Mouse (Mus musculus): Measurements from ENCODE around the gene Fan1. TPM values are rescaled to one million over a fixed set of nuclear protein-coding genes. Genes with fewer than 3 reads are reported as not detected.

Gene Fan1
- total RNA-seq, 1 experiment, result 7.3 TPM

GRCm38 (mm10) chr7:64392819-64393151, 18.9 kb upstream of the Fan1 start:
- in situ Hi-C loops (cut with MboI; ENCODE audit: low sequenced_read_pairs in 2 of 2, unreplicated experiment in 2 of 2), result no loop called here
- H3K4me1 ChIP-seq (ENCODE audit: control insufficient read depth in 2 of 2, insufficient read depth in 2 of 2, low read length in 2 of 2, poor library complexity in 1 of 2), result 0 out of 4 replicates have a peak, but pooled peaks cover 0 to 2% of the 10 kb centered on the region in 2 experiments

GRCm38 (mm10) chr7:64392122-64392818, 18.4 kb upstream of the Fan1 start, which contains the start of the genes Mphosph10 and Mcee:
Gene Mphosph10, minus strand, starts transcription at chr7:64392268.
Gene Mcee, plus strand, starts transcription at chr7:64392607.
- H3K9ac ChIP-seq (ENCODE audit: insufficient read depth, low read depth, low read length, poor library complexity, severe bottlenecking), result peak within 1 kb of the TSS; percentile 91
- peak within 1 kb of the TSS; percentile 68 to 86 for H3K4me3 ChIP-seq (ENCODE audit: insufficient read depth in 1 of 2, low read depth in 1 of 2, low read length in 2 of 2, poor library complexity in 1 of 2, severe bottlenecking in 1 of 2)
- 0 out of 4 replicates have a peak, but pooled peaks cover 0 to 2% of the 10 kb centered on the region in 2 experiments for H3K4me1 ChIP-seq (ENCODE audit: control insufficient read depth in 2 of 2, insufficient read depth in 2 of 2, low read length in 2 of 2, poor library complexity in 1 of 2)
- H3K9me3 ChIP-seq (ENCODE audit: control insufficient read depth, insufficient read depth, low read depth, low read length), result no peaks in the 10 kb centered on the region
- H3K27ac ChIP-seq (ENCODE audit: insufficient read depth, low read depth, low read length, poor library complexity, severe bottlenecking), result no peak within 1 kb of the TSS
- peaks cover 7% of the 10 kb centered on the region; the same call in 1 of the 2 replicates for H3K36me3 ChIP-seq (ENCODE audit: control insufficient read depth, insufficient read depth, low read length, poor library complexity, severe bottlenecking)
- peak; percentile 95 for DNase-seq (ENCODE audit: low read depth, low spot score)
- TF ChIP-seq ZC3H11A (IDR thresholded peaks at IDR 0.05; ENCODE audit: borderline replicate concordance, low read depth, low read length), result no peak
- TF ChIP-seq MAFK (IDR thresholded peaks at IDR 0.05; ENCODE audit: insufficient read depth, low read depth, low read length), result no peak
- no peak for TF ChIP-seq ZNF384 (IDR thresholded peaks at IDR 0.05; ENCODE audit: low read depth, low read length)
- peak; percentile 85 for TF ChIP-seq HCFC1 (IDR thresholded peaks at IDR 0.05; ENCODE audit: borderline replicate concordance, insufficient read depth, low read length)
- TF ChIP-seq CHD2 (IDR thresholded peaks at IDR 0.05; ENCODE audit: low read depth, low read length), result peak; percentile 42; the same call in 1 of the 2 replicates
- in situ Hi-C loops (cut with MboI; ENCODE audit: low sequenced_read_pairs in 2 of 2, unreplicated experiment in 2 of 2), result no loop called here

More at GRCm38 (mm10) chr7:64392819-64393151, 18.9 kb upstream of the Fan1 start:
- Histone ChIP-seq H3K4me3 (ENCODE audit: insufficient read depth in 1 of 2, low read depth in 1 of 2, low read length in 2 of 2, poor library complexity in 1 of 2, severe bottlenecking in 1 of 2) (peak overlapping the region; percentile 68 to 86), H3K9ac (ENCODE audit: insufficient read depth, low read depth, low read length, poor library complexity, severe bottlenecking) (peak overlapping the region; percentile 84), H3K9me3 (ENCODE audit: control insufficient read depth, insufficient read depth, low read depth, low read length) (no peaks in the 10 kb centered on the region), H3K36me3 (ENCODE audit: control insufficient read depth, insufficient read depth, low read length, poor library complexity, severe bottlenecking) (peaks cover 7% of the 10 kb centered on the region; the same call in 1 of the 2 replicates), H3K27ac (ENCODE audit: insufficient read depth, low read depth, low read length, poor library complexity, severe bottlenecking) (no peak overlapping the region)
- DNase-seq (ENCODE audit: low read depth, low spot score), result no peak
- TF ChIP-seq ZNF384 (IDR thresholded peaks at IDR 0.05; ENCODE audit: low read depth, low read length) (no peak), ZC3H11A (IDR thresholded peaks at IDR 0.05; ENCODE audit: borderline replicate concordance, low read depth, low read length) (no peak), CHD2 (IDR thresholded peaks at IDR 0.05; ENCODE audit: low read depth, low read length) (no peak), MAFK (IDR thresholded peaks at IDR 0.05; ENCODE audit: insufficient read depth, low read depth, low read length) (no peak)

GRCm38 (mm10) chr7:64391479-64391878, 17.6 kb upstream of the Fan1 start:
- H3K36me3 ChIP-seq (ENCODE audit: control insufficient read depth, insufficient read depth, low read length, poor library complexity, severe bottlenecking), result peaks cover 7% of the 10 kb centered on the region; the same call in 1 of the 2 replicates
- H3K4me1 ChIP-seq (ENCODE audit: control insufficient read depth in 2 of 2, insufficient read depth in 2 of 2, low read length in 2 of 2, poor library complexity in 1 of 2), result 0 out of 4 replicates have a peak, but pooled peaks cover 0 to 2% of the 10 kb centered on the region in 2 experiments
- peak overlapping the region; percentile 68 to 86 for H3K4me3 ChIP-seq (ENCODE audit: insufficient read depth in 1 of 2, low read depth in 1 of 2, low read length in 2 of 2, poor library complexity in 1 of 2, severe bottlenecking in 1 of 2)
- no peak overlapping the region for H3K27ac ChIP-seq (ENCODE audit: insufficient read depth, low read depth, low read length, poor library complexity, severe bottlenecking)
- peak overlapping the region; percentile 91 for H3K9ac ChIP-seq (ENCODE audit: insufficient read depth, low read depth, low read length, poor library complexity, severe bottlenecking)
- H3K9me3 ChIP-seq (ENCODE audit: control insufficient read depth, insufficient read depth, low read depth, low read length), result no peaks in the 10 kb centered on the region
- in situ Hi-C loops (cut with MboI; ENCODE audit: low sequenced_read_pairs in 2 of 2, unreplicated experiment in 2 of 2), result no loop called here
- TF ChIP-seq ZNF384 (IDR thresholded peaks at IDR 0.05; ENCODE audit: low read depth, low read length), result no peak
- no peak for TF ChIP-seq MAFK (IDR thresholded peaks at IDR 0.05; ENCODE audit: insufficient read depth, low read depth, low read length)
- TF ChIP-seq CHD2 (IDR thresholded peaks at IDR 0.05; ENCODE audit: low read depth, low read length), result no peak
- TF ChIP-seq HCFC1 (IDR thresholded peaks at IDR 0.05; ENCODE audit: borderline replicate concordance, insufficient read depth, low read length), result no peak
- TF ChIP-seq ZC3H11A (IDR thresholded peaks at IDR 0.05; ENCODE audit: borderline replicate concordance, low read depth, low read length), result no peak
- no peak for DNase-seq (ENCODE audit: low read depth, low spot score)

GRCm38 (mm10) chr7:64373147-64373829, 607 bp downstream of the Fan1 start:
- Histone ChIP-seq H3K4me3 (ENCODE audit: insufficient read depth in 1 of 2, low read depth in 1 of 2, low read length in 2 of 2, poor library complexity in 1 of 2, severe bottlenecking in 1 of 2) (peak overlapping the region; percentile 80 to 82), H3K27ac (ENCODE audit: insufficient read depth, low read depth, low read length, poor library complexity, severe bottlenecking) (no peak overlapping the region; the same call in 1 of the 2 replicates), H3K4me1 (ENCODE audit: control insufficient read depth in 2 of 2, insufficient read depth in 2 of 2, low read length in 2 of 2, poor library complexity in 1 of 2) (peaks cover 0 to 2% of the 10 kb centered on the region in 2 experiments; a peak in 1 of 4 replicates), H3K36me3 (ENCODE audit: control insufficient read depth, insufficient read depth, low read length, poor library complexity, severe bottlenecking) (peaks cover 11% of the 10 kb centered on the region; the same call in 1 of the 2 replicates), H3K9me3 (ENCODE audit: control insufficient read depth, insufficient read depth, low read depth, low read length) (no peaks in the 10 kb centered on the region), H3K9ac (ENCODE audit: insufficient read depth, low read depth, low read length, poor library complexity, severe bottlenecking) (peak overlapping the region; percentile 84)
- no peak for DNase-seq (ENCODE audit: low read depth, low spot score)
- in situ Hi-C loops (cut with MboI; ENCODE audit: low sequenced_read_pairs in 2 of 2, unreplicated experiment in 2 of 2), result no loop called here
- TF ChIP-seq ZNF384 (IDR thresholded peaks at IDR 0.05; ENCODE audit: low read depth, low read length) (peak; percentile 80; the same call in 1 of the 2 replicates), ZC3H11A (IDR thresholded peaks at IDR 0.05; ENCODE audit: borderline replicate concordance, low read depth, low read length) (no peak)

All from ES-E14 (cell line).